Mouse (Mus musculus): ENCODE results near the gene Nprl2.

- TF ChIP-seq CTCF (IDR thresholded peaks at IDR 0.05; ENCODE audit: borderline replicate concordance, insufficient read depth, low read depth, low read length) = no peak
- no peak for TF ChIP-seq POLR2A (IDR thresholded peaks at IDR 0.05; ENCODE audit: borderline replicate concordance, insufficient read depth, low read length)
Measured at GRCm38 (mm10) chr9:107578587-107578986, 36.6 kb downstream of the Nprl2 start, which contains the start of gene Naa80.

Data from cerebellum, adult 2 months (tissue).